Mouse (Mus musculus) effector memory CD4-positive, alpha-beta T cell, adult 7 months (primary cell): Measurements from ENCODE around the gene Cpa1. TPM values are rescaled to one million over a fixed set of nuclear protein-coding genes. Genes with fewer than 3 reads are reported as not detected.

ENCODE experiments used
- polyA plus RNA-seq: library from polyadenylated mRNA; unstranded; fragments of 100-300 nt; shearing (Covaris generic); gene quantifications from one replicate; pipeline ENCODE4 v1.2.1, GENCODE M21; 2017

Gene Cpa1
- not detected for polyA plus RNA-seq

DNA sequence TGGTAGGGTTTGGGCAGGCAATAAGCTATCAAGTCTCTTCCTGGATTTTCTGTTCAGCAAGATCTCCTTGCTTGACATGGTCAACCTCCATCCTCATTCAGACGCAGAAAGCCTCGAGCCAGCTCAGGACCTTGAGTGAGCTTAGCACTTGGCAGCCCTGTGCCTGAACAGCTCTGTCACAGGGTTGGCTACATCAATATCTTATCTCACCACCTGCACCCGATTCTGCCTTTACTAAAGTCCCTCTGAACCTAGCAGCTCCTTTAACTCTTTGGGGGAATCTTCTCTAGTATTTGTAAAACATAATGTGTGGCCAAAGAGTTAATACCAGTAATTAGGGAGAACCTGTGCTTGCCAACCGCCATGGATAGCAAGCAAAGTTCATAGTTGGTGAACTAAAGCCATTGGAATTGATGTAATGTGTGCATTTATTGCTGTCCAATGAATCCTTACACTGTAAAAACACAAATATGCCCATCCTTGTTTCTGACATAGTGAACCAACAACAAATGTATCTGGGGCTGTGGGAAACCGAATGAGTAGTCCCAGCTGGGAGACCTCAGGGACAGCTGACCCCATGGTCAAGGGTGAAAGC is at the start of gene Cpa1:
TSS of gene Cpa1 (plus strand) at position 545 of the 595 bp plus-strand sequence.

DNA sequence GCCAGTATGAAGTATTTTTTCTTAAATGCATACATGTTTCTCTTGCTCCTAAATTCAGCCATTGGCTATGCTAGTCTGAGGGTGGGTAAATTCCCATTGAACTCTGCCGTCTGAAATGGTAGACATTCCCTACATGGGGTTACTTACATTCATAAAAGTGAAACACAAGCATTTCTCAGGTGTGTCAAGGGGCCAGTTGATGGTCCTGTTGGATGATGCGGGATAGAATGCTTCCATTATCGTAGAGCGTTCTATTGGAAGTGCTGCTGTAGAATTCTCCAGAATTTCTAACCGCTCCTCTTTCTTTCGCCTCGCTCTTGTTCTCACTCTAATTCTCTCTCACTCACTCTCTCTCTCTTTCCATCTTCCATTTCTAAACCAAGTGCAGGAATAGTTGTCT is 28.3 kb upstream of the Cpa1 start, which contains the start of gene Cpa5:
TSS of gene Cpa5 (plus strand) at position 301 of the 400 bp plus-strand sequence.

GRCm38 (mm10) chr6:30693350-30693991 is 54.5 kb downstream of the Cpa1 start, which contains the start of gene Cep41:
Gene Cep41, minus strand, starts transcription at chr6:30693749.

Other genes with a start within 250 kb of the Cpa1 start
- 46.2 TPM for gene Zc3hc1, start 248.2 kb upstream of the Cpa1 start, polyA plus RNA-seq
- gene Klhdc10, start 237.3 kb upstream of the Cpa1 start, polyA plus RNA-seq: 18.4 TPM
- gene Tmem209, start 129.4 kb upstream of the Cpa1 start, polyA plus RNA-seq: 43.2 TPM
- gene Ssmem1, start 129.4 kb upstream of the Cpa1 start, polyA plus RNA-seq: not detected
- not detected for gene Cpa2, start 97.6 kb upstream of the Cpa1 start, polyA plus RNA-seq
- gene Cpa4, start 70.8 kb upstream of the Cpa1 start, polyA plus RNA-seq: not detected
- not detected for gene Cpa5, start 28.2 kb upstream of the Cpa1 start, polyA plus RNA-seq
- 11.1 TPM for gene Cep41, start 54.5 kb downstream of the Cpa1 start, polyA plus RNA-seq
- gene Mest, start 84.3 kb downstream of the Cpa1 start, polyA plus RNA-seq: 11.9 TPM